Mouse (Mus musculus): ENCODE measurements around the gene Trappc12.

DNA sequence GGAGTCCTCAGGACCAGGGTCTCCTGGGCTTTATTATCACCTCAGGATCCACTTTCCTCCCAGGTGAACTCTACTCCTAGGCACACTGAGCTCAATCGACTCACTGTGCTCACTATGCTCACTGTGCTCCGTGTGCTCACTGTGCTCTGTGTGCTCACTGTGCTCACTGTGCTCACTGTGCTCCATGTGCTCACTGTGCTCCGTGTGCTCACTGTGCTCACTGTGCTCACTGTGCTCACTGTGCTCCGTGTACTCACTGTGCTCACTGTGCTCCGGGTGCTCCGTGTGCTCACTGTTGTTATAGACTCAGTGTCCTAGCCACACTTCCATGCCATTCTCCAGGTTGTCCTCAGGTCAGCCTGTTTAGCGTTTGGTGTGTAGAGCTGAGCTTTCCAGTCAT lies 19.7 kb upstream of the Trappc12 start:
- TF ChIP-seq EP300 (IDR thresholded peaks at IDR 0.05): no peak
- no peak for TF ChIP-seq CTCF (IDR thresholded peaks at IDR 0.05)

Measured in lung, postnatal 0 days (tissue).